Mouse (Mus musculus) erythroblast, adult 5-6 weeks (primary cell): ENCODE data around the gene 1700001O22Rik. TPM values are rescaled to one million over a fixed set of nuclear protein-coding genes. Genes with fewer than 3 reads are reported as not detected.

ENCODE experiments used
- ATAC-seq: replicated peaks from 2 replicates; pipeline ENCODE4 v1.8.0; 2016; ENCODE audit warnings: moderate number of reproducible peaks, mild to moderate bottlenecking, moderate TSS enrichment, inconsistent platforms; ENCODE audit not compliant: poor library complexity, low FRiP score, severe bottlenecking
- total RNA-seq, 2 experiments: library from RNA; stranded (forward) in 1 of 2; stranded (reverse) in 1 of 2; fragments of 150-400 nt in 1 of 2; fragments of 200-764, 138-1000 nt in 1 of 2; gene quantifications; 2 replicates each; pipeline versions ENCODE4 v1.2.3 to v1.2.4; 2015 to 2017; ENCODE audit warnings: low replicate concordance in 2 of 2

1700001O22Rik gene
- total RNA-seq, 2 experiments from 2014 or later, result not detected

DNA sequence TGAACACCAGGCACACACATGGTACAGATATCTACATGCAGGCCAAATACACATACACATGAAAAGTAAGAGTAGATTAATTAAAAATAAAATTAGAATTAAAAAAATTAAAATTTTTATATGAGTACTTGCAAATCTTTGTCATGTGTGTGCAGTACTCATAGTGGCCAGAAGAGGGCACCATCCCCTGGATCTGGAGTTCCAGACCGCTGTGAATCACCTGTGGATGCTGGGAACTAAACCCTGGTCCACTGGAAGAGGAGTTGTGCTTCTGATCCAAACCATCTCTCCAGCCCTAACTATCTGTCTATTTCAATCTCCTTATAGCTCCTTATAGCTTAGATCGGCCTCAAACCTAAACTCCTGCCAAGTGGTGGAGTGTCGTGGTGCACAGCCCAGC, 17.6 kb upstream of the 1700001O22Rik start:
- no peak for ATAC-seq

DNA sequence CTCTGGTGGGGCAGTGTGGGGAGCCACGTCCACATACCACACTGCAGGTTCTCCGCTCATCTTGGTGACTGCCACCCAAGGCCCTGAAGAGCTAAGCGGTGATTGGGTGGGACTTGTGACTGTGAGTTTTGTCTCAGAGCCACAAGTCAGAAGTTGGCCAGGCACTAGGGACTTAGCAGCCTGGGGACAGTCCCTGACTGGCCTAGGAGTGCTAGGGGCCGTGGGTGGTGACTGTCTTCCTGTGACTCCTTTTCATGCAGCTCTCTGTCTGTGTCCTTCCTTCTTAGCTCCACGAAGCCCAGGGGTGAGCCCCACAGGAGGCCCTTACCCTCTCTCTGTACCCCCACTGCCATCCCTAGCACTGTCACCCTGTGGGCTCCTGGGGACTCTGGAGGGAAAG, 16.4 kb upstream of the 1700001O22Rik start:
- no peak for ATAC-seq

DNA sequence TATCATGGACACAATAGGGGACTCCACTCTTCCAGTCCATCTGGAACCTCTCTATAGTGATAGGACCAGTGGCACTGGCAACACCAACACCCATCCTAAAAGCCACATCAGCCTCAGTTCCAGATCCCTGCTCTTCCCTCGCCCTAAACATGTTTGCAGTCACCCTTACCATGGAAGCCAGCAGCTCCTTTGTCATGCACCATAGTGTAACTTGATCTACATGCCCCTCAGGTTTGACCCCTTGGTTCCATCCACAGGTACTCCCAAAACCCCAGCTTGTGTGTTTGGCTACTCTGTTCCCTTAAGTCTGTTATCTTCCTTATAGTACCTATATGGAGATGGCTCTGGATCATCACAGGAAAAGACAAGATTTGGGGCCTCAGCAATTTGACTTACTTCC, 12.9 kb upstream of the 1700001O22Rik start:
- no peak for ATAC-seq

DNA sequence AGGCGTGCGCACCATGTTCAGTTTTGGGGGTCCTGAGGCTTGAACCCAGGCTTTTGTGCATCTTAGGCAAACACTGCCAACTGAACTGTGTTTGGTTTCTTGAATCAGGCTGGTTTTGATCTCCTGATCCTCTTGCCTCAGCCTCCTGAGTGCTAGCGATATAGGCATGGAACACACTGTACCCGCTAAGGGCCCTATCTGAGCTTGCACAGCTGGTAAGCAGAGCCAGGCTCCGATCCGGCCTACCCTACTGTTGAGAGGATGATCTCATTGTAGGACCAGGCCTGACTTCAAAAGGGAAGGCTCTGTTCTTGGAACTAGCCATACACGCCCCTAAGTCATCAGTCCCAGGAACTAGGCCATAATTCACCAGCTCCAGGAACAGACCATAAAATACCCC, 7.1 kb upstream of the 1700001O22Rik start:
- no peak for ATAC-seq

DNA sequence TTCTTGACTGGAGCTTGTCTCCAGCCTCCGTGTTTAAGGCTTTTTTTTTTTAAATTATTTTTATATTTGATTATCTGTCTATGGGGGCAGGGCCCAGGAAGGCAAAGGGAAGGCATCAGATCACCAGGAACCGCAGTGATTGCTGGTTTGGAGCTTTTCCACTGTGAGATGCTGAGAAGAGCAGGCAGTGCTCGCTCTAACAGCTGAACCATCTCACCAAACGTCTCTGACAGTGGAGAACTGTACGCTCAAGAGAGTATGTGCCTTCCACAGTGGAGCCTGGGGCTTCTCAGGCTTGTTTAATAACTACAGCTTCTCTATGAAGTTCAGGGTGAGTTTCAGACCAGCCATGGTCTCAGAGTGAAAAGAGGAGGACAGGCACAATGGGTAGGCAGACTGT, 6.0 kb upstream of the 1700001O22Rik start:
- ATAC-seq, result no peak

DNA sequence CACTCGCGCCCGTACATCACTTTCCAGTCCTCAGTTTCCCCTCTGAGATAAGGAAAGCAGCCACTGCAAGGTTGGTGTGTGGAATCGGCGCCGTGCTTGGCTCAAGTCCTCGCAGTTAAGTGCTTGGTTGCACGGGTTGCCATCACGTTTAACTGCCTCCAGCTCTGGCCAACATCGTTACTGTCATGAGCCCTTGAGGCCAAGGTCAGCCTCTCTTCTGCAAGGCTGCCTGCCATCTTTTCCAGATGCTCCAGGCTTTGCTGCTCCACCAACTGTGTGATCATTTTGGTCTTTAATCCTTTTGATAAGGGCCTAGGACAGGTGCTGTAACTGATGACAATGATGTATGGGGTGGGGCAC, 4.8 kb upstream of the 1700001O22Rik start:
- ATAC-seq, result no peak

DNA sequence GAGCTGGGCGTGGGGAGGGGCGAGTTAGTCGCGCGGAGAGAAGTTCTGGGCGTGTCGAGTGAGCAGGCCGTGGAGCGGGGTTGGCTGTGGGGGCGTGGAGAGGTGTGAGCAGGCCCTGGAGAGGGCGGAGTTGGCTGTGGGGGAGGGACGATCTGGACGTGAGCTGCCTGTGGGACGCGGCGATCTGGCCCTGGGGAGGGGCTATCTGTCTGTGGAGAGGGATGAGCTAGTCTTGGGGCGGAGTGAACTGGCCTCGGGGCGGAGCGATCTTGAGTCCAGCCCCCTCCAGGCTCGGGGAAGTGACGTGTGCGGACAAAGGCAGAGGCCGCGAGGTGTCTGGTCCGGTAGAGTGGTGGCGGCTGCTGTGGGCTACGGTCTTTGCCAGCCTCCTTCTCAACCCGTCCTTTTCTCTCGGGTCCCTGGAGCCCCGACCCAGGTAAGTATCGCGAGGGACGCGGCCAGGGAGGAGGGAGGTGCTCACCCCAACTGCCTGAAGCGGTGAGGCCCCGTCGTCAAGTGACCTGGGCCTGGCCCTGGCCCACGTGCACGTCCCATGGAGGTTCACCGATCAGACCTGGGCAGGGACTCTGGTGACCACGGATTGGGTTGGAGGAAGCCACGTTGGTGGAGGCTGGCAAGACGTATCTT, 4.3 kb upstream of the 1700001O22Rik start, which contains the start of gene Ntmt1:
Gene Ntmt1 (plus strand): TSS at position 179 of the 648 bp plus-strand sequence.
- ATAC-seq, result peak; percentile 95

- peak; percentile 37 for ATAC-seq
Measured at GRCm38 (mm10) chr2:30807147-30807647, 3.7 kb upstream of the 1700001O22Rik start.

- no peak for ATAC-seq
Measured at GRCm38 (mm10) chr2:30805983-30806382, 2.5 kb upstream of the 1700001O22Rik start.

DNA sequence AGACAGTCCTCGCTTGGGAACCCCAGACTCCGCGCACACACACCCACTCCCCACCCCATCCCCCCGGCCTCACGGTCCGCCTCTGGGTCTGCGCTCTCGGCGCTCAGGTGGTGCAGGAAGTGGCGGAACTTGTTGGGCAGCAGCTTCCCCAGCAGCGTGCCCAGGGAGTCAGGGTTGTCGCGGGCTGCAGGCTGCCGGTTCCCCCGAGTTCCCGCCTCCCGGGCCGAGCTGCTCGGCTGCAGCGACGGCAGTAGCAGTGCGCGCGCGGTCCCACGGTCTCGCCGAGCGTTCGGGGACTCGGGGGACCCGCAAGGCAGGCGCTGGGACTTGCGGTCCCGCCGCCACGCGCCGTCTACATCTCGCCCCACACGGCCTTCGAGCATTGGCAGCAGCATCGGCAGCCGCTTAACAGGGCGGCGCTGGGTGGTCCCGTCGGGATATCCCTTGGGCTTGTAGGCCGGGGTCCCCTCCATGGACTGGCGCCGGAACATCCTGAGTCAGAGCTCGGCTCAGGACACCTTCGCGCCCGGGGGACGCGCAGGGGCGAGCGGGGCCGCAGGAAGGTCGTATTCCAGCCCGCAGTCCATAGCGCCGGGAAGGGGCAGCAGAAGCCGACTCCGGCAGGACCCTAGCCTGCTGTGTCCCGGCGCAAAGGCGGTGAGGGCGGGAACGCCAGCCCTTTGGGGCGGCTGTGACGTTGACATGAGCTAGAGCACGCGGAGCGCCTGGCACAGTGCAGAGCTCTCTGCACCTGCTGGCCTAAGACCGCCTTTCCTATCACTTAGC, 2.2 kb downstream of the 1700001O22Rik start:
- no peak for ATAC-seq

- no peak for ATAC-seq
Measured at GRCm38 (mm10) chr2:30800671-30801066, 2.8 kb downstream of the 1700001O22Rik start.

- ATAC-seq, result no peak
Measured at GRCm38 (mm10) chr2:30799456-30799855, 4.0 kb downstream of the 1700001O22Rik start.

- ATAC-seq, result no peak
Measured at GRCm38 (mm10) chr2:30796382-30796781, 7.1 kb downstream of the 1700001O22Rik start.

GRCm38 (mm10) chr2:30795889-30796275, 7.6 kb downstream of the 1700001O22Rik start:
- ATAC-seq, result no peak

GRCm38 (mm10) chr2:30795271-30795888, 8.1 kb downstream of the 1700001O22Rik start:
- ATAC-seq, result no peak

- peak; percentile 81 for ATAC-seq
Measured at GRCm38 (mm10) chr2:30794179-30795108, 9.0 kb downstream of the 1700001O22Rik start.

DNA sequence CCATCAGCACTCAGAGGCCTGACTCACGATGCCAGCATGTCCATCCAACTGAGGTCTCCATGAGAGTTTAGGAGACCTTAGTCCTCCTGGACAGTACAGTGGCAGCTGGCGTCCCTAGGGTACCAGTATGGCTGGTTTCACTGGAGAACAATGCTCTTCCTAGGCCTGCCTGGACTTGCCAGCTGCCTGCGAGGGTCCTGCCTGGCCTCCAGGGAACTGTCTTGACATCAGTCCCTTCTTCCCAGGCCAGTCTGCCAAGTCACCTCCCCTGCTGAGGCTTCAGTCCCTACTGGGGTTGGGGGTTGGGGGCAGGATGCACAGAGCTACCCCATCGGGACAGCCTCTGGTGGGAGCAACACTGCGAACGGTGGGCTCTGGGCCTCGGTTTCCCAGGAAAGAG, 11.4 kb downstream of the 1700001O22Rik start:
- no peak for ATAC-seq

GRCm38 (mm10) chr2:30787466-30787865, 16.0 kb downstream of the 1700001O22Rik start:
- ATAC-seq, result no peak

DNA sequence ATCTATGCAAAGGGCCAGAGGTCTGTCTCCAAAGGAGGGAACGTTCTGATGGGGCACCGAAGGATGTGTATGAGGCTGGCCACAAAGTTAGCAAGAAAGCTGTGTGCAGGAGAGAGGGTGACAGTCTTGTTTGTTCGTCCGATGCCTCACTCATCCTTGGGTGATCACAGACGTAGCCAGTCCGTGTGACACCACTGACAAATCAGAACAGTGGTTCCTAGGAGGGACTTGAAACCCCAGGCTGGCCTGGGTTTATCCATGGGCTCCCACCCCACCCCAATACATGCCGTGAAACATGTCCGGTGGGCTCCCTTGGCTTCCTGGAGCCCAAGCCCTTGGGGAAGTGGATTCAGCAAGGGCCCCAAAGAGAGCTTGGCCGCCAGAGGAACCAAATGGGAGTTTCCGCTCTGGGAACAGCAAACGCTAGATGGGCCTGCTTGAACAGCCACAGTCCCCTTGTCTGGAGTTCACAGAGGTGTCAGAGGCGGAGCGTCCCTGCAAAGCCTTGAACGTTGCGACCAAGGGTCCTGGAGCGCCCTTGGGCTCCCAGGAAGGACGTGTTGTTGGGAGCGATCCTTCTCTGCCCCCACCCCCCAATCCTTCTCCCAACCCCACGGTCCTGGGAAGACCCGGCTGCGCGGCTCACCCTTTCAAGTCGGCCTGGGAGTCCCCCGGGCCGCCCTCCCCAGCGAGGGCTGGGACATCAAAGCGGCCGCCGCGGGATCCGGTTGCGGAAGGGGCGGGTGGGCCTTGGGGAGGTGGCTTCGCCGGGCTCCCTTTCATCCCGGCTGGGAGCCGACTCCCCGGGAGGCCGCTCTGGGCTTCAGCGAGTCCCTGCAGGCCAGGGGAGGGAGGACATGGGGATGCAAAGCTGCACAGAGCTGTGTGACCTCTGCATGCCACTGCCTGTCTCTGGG, 19.1 kb downstream of the 1700001O22Rik start:
- ATAC-seq, result no peak
